Mouse (Mus musculus): ENCODE measurements around the gene Pdzd2.

DNA sequence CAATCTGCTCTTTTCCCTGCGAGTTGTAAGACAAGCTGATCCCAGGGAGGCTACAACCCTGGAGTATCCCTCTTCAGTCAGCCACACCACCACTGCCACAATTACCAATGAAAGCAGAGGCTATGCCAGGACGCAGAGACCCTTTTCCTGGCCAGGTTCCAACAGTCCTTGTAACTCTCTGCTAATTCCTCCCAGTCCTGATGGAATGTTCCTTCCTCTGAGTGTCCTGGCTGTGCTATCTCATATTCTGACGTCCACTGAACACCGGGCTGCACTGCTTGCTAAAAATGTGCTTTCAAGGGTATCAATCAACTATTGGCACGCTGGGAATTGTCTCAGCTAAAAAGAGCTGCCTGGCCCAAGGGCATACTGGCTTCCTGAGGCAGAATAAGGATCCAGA is 18.7 kb upstream of the Pdzd2 start:
- TF ChIP-seq POLR2A (IDR thresholded peaks at IDR 0.05; ENCODE audit: borderline replicate concordance, control insufficient read depth, low read depth, low read length): no peak
- TF ChIP-seq CTCF (IDR thresholded peaks at IDR 0.05; ENCODE audit: control insufficient read depth, insufficient read depth, low read length): no peak

All from bone marrow, adult 2 months (tissue).